Mouse (Mus musculus) embryonic fibroblast, embryonic 13.5 days (primary cell): Measurements from ENCODE around the gene Cdc26.

Source experiments
- CTCF ChIP-seq: IDR thresholded peaks from 2 replicates; pipeline ENCODE4 v1.5.1; 2011; ENCODE audit warnings: mild to moderate bottlenecking, control low read depth, low read length, moderate library complexity, borderline replicate concordance; ENCODE audit not compliant: insufficient read depth
- POLR2A ChIP-seq: IDR thresholded peaks from 2 replicates; pipeline ENCODE4 v1.6.1; 2011; ENCODE audit warnings: low read depth, mild to moderate bottlenecking, control low read depth, low read length, moderate library complexity

DNA sequence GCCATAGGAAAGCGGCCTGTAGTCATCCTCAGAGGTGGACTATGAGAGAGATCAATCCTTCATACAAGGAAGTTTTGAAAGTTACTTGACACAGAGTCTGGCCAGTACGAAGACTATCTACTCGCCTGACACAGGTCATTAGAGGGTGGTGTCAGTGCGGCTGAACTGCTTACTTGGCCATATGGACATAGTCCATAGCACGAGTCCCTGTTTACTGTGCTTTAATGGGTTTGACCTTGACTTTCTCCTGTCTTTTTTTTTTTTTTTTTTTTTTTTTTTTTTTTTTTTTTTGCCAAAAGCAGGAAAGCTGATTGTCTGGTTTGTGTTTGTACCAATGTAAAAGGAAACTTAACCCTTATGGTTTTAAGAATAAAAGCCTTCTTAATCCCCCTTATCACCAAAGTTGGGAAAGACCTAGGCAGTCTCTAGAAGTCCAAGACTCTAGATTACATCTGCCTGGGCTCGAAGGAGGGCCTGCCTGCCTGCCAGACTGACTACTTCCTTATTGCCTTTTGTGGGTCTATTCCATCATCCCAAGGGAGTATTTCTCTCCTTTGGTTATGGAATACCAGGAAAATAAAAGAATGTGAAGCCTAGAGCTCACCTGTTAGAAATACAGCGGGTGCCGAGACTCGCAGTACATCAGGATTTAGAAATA, 28.6 kb downstream of the Cdc26 start:
- TF ChIP-seq CTCF = no peak
- no peak for TF ChIP-seq POLR2A
